Mouse (Mus musculus) B cell, adult 2 months (primary cell): ENCODE measurements around the gene Uck2.

ENCODE experiments used
- DNase-seq, 2 experiments: peaks; one replicate each; pipeline ENCODE4 v3.0.0; 2022

Gene Uck2

GRCm38 (mm10) chr1:167205177-167205750 is 79.9 kb downstream of the Uck2 start:
- no peak for DNase-seq

- no peak for DNase-seq
Observed at GRCm38 (mm10) chr1:167204421-167204820, 80.7 kb downstream of the Uck2 start.

DNA sequence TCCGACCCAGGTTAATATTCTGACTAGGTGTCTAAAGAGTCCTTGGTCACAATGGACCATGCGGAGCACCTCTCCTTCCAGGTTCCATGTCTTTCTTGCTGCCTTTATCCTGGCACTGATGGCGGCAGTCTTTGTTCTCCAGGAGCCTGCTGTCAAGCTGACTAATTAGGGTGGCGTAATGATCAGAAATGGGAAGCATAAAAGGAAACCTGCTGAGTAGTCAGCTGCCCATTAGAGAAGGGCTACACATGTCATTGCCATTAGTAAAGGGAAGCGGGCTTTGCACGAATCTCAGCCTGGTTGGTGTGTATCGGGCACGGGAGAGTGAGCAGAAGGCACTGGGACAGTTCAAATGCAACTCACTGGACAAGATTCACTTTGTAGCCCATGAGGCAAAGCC is 90.4 kb downstream of the Uck2 start:
- no peak for DNase-seq

GRCm38 (mm10) chr1:167187791-167188190 is 97.3 kb downstream of the Uck2 start:
- DNase-seq: no peak

GRCm38 (mm10) chr1:167181919-167182616 is 103.1 kb downstream of the Uck2 start:
- no peak for DNase-seq
